Mouse (Mus musculus): ENCODE results near the gene Itprid2. TPM values are rescaled to one million over a fixed set of nuclear protein-coding genes. Genes with fewer than 3 reads are reported as not detected.

Gene Itprid2
- polyA plus RNA-seq, 1 experiment, result 11.5 TPM

DNA sequence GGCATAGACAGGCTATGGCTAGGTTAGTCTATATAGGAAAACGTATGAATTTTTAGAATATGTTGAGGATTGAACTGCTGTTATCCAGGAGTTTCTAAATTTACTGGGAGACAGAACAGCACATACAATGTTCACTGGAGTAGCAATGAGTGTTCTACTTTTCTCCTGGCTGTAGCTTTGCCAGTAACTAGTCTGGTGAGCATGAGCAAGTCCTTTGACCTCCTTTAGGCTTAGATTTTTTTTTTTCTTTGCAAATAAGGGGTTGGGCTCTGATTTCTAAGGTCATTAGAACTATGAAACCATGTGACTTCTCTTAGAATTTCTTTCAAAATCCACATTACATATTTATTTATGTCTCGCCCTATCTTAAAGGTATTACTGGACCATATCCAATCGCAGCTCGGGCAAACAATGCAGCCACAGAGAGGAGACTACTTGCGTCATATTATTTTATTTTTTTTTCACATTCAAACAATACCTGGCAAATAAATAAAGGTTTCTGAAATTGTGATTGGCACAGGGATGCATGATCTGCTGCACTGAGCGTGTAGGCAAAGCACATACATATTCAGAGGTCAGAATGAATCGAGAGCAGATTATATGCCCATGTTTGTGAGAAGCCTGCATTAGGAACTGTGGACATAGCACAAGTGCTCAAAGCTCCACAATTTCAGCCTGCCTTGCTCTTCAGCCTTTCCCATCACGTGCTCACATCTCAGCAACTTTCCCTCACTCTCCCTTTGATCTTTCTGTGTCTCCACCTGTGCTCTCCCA lies 26.7 kb upstream of the Itprid2 start:
- no peak for TF ChIP-seq POLR2A (IDR thresholded peaks at IDR 0.05; ENCODE audit: borderline replicate concordance, extremely low read depth, low read depth, low read length)
- no peak for TF ChIP-seq CTCF (IDR thresholded peaks at IDR 0.05; ENCODE audit: insufficient read depth, low read length)
- DNase-seq, result no peak

DNA sequence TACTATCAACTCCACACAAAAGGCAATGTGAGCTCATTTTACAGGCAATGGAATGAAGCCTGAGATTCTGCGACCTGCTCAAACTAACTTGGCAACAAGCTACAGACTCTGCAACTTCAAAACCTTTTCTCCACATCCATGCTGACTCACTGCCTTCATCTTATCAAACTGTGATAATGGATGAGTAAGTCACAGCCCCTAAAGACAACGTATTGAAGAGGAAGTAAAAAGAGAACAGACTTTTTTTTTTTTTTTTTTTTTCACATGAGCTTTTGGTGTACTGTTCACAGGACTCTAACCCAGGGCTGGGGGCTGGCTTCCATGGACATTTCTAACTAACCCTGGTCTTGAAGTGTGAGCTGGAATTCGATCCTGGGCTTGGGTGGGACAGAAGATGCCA lies 24.3 kb upstream of the Itprid2 start:
- Histone ChIP-seq H3K4me3 (replicated peaks; ENCODE audit: extremely low read depth, low read depth, low read length) (no peak overlapping the region), H3K4me1 (ENCODE audit: control insufficient read depth, insufficient read depth, low read length) (no peaks in the 10 kb centered on the region)
- no peak for DNase-seq
- WGBS, result 44% methylated on average over 3 of the region's 3 CpGs
- no peak for TF ChIP-seq POLR2A (IDR thresholded peaks at IDR 0.05; ENCODE audit: borderline replicate concordance, extremely low read depth, low read depth, low read length)
- no peak for TF ChIP-seq CTCF (IDR thresholded peaks at IDR 0.05; ENCODE audit: insufficient read depth, low read length)

More for the DNA sequence above, 26.7 kb upstream of the Itprid2 start:
- Histone ChIP-seq H3K4me3 (replicated peaks; ENCODE audit: extremely low read depth, low read depth, low read length) (no peak overlapping the region), H3K4me1 (ENCODE audit: control insufficient read depth, insufficient read depth, low read length) (no peaks in the 10 kb centered on the region)
- 63% methylated on average over 8 of the region's 8 CpGs for WGBS

DNA sequence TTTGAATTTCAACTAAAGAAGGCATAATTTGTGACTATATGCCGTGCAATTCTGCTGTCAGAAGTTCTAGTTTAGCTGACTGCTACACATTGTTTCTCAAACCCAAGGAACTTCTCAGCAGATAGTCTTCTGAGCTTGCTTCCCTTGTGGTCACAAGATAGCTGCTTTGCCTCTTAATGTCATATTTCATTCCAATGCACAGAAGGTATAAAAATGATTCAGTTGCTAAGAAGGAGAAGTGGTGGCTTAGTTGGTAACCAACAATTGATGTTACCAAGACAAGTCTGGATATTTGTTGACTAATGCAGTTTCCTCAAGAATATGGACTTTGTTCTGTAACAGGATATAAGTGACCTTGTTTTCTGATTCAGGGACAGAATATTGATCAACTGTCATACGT lies 17.0 kb upstream of the Itprid2 start:
- TF ChIP-seq POLR2A (IDR thresholded peaks at IDR 0.05; ENCODE audit: borderline replicate concordance, extremely low read depth, low read depth, low read length) (no peak), CTCF (IDR thresholded peaks at IDR 0.05; ENCODE audit: insufficient read depth, low read length) (no peak)
- DNase-seq, result no peak
- 73% methylated on average over 2 of the region's 2 CpGs for WGBS
- Histone ChIP-seq H3K4me1 (ENCODE audit: control insufficient read depth, insufficient read depth, low read length) (no peaks in the 10 kb centered on the region), H3K4me3 (replicated peaks; ENCODE audit: extremely low read depth, low read depth, low read length) (no peak overlapping the region)

DNA sequence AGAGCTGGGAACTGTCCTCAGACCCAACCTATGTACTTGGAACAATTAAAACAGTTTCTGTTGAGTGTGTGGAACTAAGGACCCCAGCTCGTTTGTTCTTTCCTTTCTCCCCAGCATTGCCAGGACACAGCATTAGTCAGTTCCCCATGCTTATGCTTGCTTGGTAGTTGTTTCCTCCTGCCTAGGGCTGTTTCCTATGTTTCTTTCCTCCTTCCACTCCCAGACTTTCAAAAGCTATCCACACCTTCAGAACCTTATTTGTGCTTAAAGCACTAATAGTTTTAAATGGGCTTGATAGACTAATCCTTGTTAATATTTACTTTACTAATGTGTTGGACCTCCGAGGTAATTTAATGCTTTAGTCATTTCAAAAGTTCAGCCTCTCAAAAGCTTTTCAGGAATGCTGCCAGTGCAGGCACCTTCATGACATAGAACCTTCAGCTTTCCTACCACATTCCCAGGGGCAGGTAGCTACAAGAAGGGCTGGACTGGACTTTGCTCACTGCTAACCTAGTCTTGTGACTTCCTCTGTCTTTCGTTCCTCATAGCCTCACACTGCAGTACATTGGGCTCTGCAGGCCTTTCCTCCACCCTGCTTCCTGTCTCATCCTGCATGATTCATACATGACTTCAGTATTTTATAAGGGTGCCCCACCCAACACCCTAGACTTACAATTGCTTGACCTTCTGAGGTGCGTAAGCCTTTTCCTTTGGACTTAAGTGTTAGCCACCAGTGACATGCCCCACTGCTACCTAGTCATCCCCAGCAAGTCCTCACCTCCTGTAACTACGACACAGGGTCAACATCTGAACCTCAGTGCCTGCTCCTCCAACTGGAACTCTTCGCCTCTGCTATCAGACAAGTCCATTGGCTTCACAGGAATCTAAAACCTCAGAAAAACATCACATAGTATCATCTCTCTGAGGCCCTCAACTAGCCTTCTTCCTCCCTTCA lies 16.3 kb upstream of the Itprid2 start:
- DNase-seq, result no peak
- no peak overlapping the region for H3K4me3 ChIP-seq (replicated peaks; ENCODE audit: extremely low read depth, low read depth, low read length)
- WGBS, result 59% methylated on average over 6 of the region's 6 CpGs
- TF ChIP-seq POLR2A (IDR thresholded peaks at IDR 0.05; ENCODE audit: borderline replicate concordance, extremely low read depth, low read depth, low read length) (no peak), CTCF (IDR thresholded peaks at IDR 0.05; ENCODE audit: insufficient read depth, low read length) (no peak)
- H3K4me1 ChIP-seq (ENCODE audit: control insufficient read depth, insufficient read depth, low read length), result no peaks in the 10 kb centered on the region

DNA sequence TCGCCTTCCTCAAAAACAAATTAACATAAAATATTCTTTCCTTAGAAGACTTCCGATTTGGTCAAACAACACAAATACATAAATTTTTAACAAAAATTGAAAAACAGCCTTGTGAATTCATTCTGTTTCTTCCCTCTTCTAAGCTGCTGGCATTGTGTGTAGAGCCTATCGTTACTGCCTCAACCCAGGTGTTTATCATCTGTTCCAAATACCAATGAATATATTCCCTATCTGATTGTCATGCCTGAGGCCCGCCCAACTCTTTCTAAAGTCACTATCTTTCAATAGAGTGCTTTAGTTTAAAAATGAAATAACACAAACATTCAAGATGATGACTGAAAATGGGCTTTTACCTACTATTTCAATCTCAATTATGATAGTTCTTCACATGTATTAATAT lies 11.9 kb upstream of the Itprid2 start:
- H3K4me1 ChIP-seq (ENCODE audit: control insufficient read depth, insufficient read depth, low read length), result no peaks in the 10 kb centered on the region
- no peak for TF ChIP-seq CTCF (IDR thresholded peaks at IDR 0.05; ENCODE audit: insufficient read depth, low read length)
- TF ChIP-seq POLR2A (IDR thresholded peaks at IDR 0.05; ENCODE audit: borderline replicate concordance, extremely low read depth, low read depth, low read length), result no peak
- no peak overlapping the region for H3K4me3 ChIP-seq (replicated peaks; ENCODE audit: extremely low read depth, low read depth, low read length)
- WGBS, result 91% methylated on average over 4 of the region's 4 CpGs
- no peak for DNase-seq

DNA sequence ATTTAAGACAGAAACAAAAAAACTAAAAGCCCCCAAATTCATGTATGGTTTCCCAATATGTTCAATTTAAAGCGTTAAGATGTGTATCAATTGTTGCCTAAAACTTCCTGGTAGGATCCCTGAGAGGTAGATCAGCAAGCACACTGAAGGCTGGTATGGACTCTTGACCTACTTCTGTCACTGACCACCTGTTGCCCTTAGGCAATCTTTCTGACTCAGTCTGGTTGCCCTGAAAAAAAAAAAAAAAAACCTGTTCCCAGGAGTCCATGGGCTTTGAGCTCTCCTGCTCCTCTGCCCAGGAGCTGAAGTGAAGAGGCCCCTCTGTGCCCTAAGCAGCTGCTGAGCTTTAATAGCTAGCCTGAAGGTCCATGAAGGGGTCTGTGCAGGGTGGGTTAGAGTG lies 7.5 kb upstream of the Itprid2 start:
- 55% methylated on average over 1 of the region's 1 CpGs for WGBS
- TF ChIP-seq CTCF (IDR thresholded peaks at IDR 0.05; ENCODE audit: insufficient read depth, low read length) (no peak), POLR2A (IDR thresholded peaks at IDR 0.05; ENCODE audit: borderline replicate concordance, extremely low read depth, low read depth, low read length) (no peak)
- no peak overlapping the region for H3K4me3 ChIP-seq (replicated peaks; ENCODE audit: extremely low read depth, low read depth, low read length)

DNA sequence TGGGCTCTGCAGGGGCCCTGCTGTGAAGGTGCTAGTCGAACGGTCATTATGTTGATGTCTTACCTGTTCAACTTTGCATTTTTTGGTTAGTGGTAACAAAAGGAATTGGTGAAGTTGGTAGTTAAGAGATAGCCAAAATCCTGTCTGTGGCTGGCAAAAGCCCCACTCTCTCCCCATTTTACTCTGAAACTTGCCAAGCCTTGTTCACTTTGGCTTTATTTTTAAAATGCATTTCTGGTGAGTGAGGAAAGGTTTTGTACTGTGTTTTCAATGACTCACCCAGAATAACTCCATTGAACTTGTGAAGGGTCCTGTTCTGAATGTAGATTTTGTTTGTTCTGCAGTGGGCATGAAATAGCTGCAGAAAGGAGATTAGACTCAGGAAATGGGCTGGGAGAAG lies 4.9 kb upstream of the Itprid2 start:
- TF ChIP-seq CTCF (IDR thresholded peaks at IDR 0.05; ENCODE audit: insufficient read depth, low read length) (no peak), POLR2A (IDR thresholded peaks at IDR 0.05; ENCODE audit: borderline replicate concordance, extremely low read depth, low read depth, low read length) (no peak)
- DNase-seq, result no peak
- WGBS, result 84% methylated on average over 2 of the region's 2 CpGs
- H3K4me1 ChIP-seq (ENCODE audit: control insufficient read depth, insufficient read depth, low read length), result no peaks in the 10 kb centered on the region
- H3K4me3 ChIP-seq (replicated peaks; ENCODE audit: extremely low read depth, low read depth, low read length), result no peak overlapping the region

More for the DNA sequence above, 7.5 kb upstream of the Itprid2 start:
- no peak for DNase-seq
- no peaks in the 10 kb centered on the region for H3K4me1 ChIP-seq (ENCODE audit: control insufficient read depth, insufficient read depth, low read length)

DNA sequence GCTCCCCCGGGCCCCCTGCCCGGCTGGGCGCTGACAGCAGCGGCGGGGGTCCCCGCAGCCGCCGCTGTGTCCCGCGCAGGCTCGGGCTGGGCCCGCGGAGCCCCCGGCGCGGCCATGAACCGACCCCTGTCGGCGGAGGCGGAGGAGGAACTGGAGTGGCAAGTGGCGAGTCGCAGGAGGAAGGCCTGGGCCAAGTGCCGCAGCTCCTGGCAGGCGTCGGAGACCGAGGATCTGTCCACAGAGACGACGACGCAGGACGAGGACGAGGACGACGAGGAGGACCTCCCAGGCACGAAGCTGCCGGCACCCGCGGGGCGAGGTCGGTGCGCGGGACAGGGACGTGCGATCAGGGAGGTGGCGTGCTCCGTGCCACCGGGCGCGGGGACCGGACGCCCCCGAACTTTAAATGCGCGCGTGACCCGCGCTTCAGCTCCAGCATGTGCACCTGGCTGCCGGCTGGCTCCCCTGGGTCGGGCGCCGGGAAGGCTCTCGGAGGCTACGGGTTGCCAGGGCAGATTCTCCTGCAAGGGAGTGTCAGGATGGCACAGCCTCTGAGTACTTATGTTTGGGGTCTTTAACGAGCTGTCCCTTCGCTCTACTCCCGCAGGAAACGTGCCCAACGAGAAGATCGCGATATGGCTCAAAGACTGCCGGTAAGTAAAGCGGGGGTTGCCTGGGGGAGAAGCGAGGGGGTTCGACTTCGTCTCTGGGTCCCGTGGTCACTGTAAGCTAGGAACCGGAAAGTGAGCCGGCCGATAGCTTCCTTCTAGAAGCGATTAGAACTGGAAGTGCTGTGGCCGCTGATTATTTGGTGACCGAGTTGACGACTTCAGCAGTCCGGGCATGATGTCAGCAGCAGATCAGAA lies 507 bp downstream of the Itprid2 start:
- Histone ChIP-seq H3K4me1 (ENCODE audit: control insufficient read depth, insufficient read depth, low read length) (peaks cover 3% of the 10 kb centered on the region; the same call in 1 of the 2 replicates), H3K4me3 (replicated peaks; ENCODE audit: extremely low read depth, low read depth, low read length) (peak overlapping the region; percentile 72)
- TF ChIP-seq POLR2A (IDR thresholded peaks at IDR 0.05; ENCODE audit: borderline replicate concordance, extremely low read depth, low read depth, low read length) (peak; percentile 19; the same call in 1 of the 2 replicates), CTCF (IDR thresholded peaks at IDR 0.05; ENCODE audit: insufficient read depth, low read length) (no peak)
- DNase-seq, result peak; percentile 80
- WGBS, result under 1% methylated on average over 79 of the region's 83 CpGs

DNA sequence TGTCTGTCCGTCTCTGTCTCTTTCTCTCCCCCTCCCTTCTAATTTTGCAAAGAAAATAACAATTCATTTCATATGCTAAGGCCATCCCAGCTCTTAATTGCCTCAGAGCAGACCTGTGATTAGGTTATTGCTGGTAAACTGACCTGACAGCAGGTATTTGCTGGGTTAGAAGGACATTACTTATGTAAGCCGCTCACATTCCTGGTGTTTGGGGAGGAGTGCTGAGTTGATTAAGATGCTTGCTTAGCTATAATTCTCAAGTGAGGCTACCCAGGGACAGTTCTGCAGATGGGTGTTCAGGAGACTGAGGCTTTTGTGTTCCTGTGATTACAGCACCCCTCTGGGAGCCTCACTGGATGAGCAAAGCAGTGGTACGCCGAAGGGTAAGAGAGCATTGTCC lies 3.8 kb downstream of the Itprid2 start:
- Histone ChIP-seq H3K4me3 (replicated peaks; ENCODE audit: extremely low read depth, low read depth, low read length) (no peak overlapping the region), H3K4me1 (ENCODE audit: control insufficient read depth, insufficient read depth, low read length) (peaks cover 3% of the 10 kb centered on the region; the same call in 1 of the 2 replicates)
- TF ChIP-seq CTCF (IDR thresholded peaks at IDR 0.05; ENCODE audit: insufficient read depth, low read length) (no peak), POLR2A (IDR thresholded peaks at IDR 0.05; ENCODE audit: borderline replicate concordance, extremely low read depth, low read depth, low read length) (no peak)
- DNase-seq, result no peak
- WGBS, result 81% methylated on average over 4 of the region's 4 CpGs
